Mouse (Mus musculus) erythroblast, embryonic 14.5 days (primary cell): Measurements from ENCODE around the gene L1td1. TPM values are rescaled to one million over a fixed set of nuclear protein-coding genes. Genes with fewer than 3 reads are reported as not detected.
"Not testable (repeated sequence)": the region's sequence is repeated elsewhere in the genome, so short reads cannot be mapped to it uniquely, and the experiment has no call there.

ENCODE experiments used
- H3K27me3 ChIP-seq: 2 replicates; pipeline ENCODE4 v1.6.1; 2012; ENCODE audit warnings: inconsistent platforms; ENCODE audit not compliant: control insufficient read depth
- H3K36me3 ChIP-seq: 2 replicates; pipeline ENCODE4 v1.6.1; 2012; ENCODE audit warnings: mild to moderate bottlenecking, inconsistent platforms; ENCODE audit not compliant: control insufficient read depth
- H3K4me1 ChIP-seq: 2 replicates; pipeline ENCODE4 v1.6.1; 2012; ENCODE audit warnings: inconsistent platforms; ENCODE audit not compliant: control insufficient read depth
- H3K4me3 ChIP-seq: replicated peaks from 2 replicates; pipeline ENCODE3; 2012; ENCODE audit warnings: moderate library complexity, mild to moderate bottlenecking, inconsistent platforms
- H3K9me3 ChIP-seq: 2 replicates; pipeline ENCODE4 v1.6.1; 2012; ENCODE audit warnings: low read length, inconsistent platforms, mixed read lengths; ENCODE audit not compliant: control insufficient read depth
- GATA1 ChIP-seq: IDR thresholded peaks from 2 replicates; pipeline ENCODE4 v1.6.1; 2012; ENCODE audit warnings: low read length, inconsistent platforms, mixed read lengths
- TAL1 ChIP-seq: IDR thresholded peaks from 3 replicates; pipeline ENCODE4 v1.6.1; 2012; ENCODE audit warnings: low read length, inconsistent platforms, mixed read lengths
- polyA plus RNA-seq: library from polyadenylated mRNA; stranded (reverse); fragments of >175 nt; gene quantifications from 2 replicates; pipeline ENCODE4 v1.2.3, GENCODE M21; 2012

L1td1 gene
- polyA plus RNA-seq, 1 experiment, result not detected

GRCm38 (mm10) chr4:98700156-98700555, 26.4 kb upstream of the L1td1 start:
- TF ChIP-seq GATA1 (no peak), TAL1 (no peak)
- no peaks in the 10 kb centered on the region for H3K27me3 ChIP-seq
- no peaks in the 10 kb centered on the region for H3K9me3 ChIP-seq
- no peaks in the 10 kb centered on the region for H3K4me1 ChIP-seq
- H3K36me3 ChIP-seq, result no peaks in the 10 kb centered on the region
- no peak overlapping the region for H3K4me3 ChIP-seq

DNA sequence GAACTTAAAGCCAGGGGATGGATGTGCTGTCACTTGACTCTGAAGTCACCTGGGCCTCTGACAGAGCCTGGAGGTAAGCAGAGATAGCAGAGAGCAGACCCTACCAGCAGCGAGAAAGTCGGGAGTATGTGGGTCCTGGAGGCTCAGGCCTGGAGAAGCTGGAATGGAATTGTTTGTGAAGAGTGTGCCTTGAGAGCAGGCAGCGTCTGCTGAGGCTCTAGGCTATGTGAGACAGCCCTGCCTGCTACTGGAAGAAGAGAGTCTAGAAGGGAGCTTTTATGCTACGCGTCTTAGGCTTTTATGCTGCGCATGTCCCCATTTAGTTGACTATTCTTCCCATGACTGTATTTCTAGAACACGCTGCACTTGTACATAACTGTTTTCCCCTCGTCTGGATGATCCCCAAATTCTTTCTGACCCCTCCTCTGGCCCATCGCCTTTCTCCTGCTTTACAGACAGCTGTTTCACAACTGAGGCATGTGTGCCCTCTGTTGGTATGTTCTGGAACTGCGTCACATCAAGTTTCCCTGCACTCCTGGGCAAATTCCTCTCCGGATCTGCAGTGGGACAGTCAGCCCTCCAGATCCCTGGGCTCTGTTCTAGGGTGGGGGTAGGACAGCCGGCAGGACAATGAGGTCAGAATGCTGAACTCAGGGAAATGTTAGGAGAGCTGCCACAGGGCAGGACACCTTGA, 24.2 kb upstream of the L1td1 start:
- H3K4me3 ChIP-seq, result no peak overlapping the region
- no peaks in the 10 kb centered on the region; the same call in 1 of the 2 replicates for H3K9me3 ChIP-seq
- no peaks in the 10 kb centered on the region for H3K4me1 ChIP-seq
- H3K36me3 ChIP-seq, result no peaks in the 10 kb centered on the region
- TF ChIP-seq TAL1 (no peak), GATA1 (no peak)
- no peaks in the 10 kb centered on the region for H3K27me3 ChIP-seq

- no peaks in the 10 kb centered on the region for H3K27me3 ChIP-seq
- no peaks in the 10 kb centered on the region for H3K4me1 ChIP-seq
- no peak overlapping the region for H3K4me3 ChIP-seq
- no peaks in the 10 kb centered on the region; the same call in 1 of the 2 replicates for H3K9me3 ChIP-seq
- no peaks in the 10 kb centered on the region for H3K36me3 ChIP-seq
- TF ChIP-seq TAL1 (no peak), GATA1 (no peak)
Observed at GRCm38 (mm10) chr4:98710891-98711290, 15.6 kb upstream of the L1td1 start.

- TF ChIP-seq GATA1 (no peak), TAL1 (no peak)
- Histone ChIP-seq H3K36me3 (no peaks in the 10 kb centered on the region), H3K4me3 (no peak overlapping the region)
Observed at GRCm38 (mm10) chr4:98717735-98718546, 8.6 kb upstream of the L1td1 start.

DNA sequence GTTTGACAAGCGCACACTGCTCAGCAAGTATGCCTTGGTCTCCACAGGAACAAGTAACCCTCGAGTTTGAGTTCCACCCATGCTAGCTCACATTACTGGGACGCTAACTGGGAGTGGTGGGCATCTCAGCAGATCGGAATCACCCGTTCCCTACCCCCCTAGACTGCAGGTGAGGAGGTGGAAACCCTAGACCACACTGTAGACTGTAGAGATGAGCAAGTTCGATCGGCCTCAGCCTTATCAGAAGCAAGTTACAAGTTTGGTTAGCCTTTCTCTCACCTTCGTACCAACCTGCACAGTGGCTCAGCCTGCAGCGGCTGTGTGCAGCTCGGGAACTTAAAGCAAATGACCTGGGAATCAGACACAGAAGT, 8.0 kb upstream of the L1td1 start:
- H3K9me3 ChIP-seq, result no peaks in the 10 kb centered on the region
- H3K36me3 ChIP-seq, result no peaks in the 10 kb centered on the region
- no peaks in the 10 kb centered on the region for H3K4me1 ChIP-seq
- no peak for TF ChIP-seq TAL1
- H3K4me3 ChIP-seq, result no peak overlapping the region
- H3K27me3 ChIP-seq, result no peaks in the 10 kb centered on the region

More at GRCm38 (mm10) chr4:98717735-98718546, 8.6 kb upstream of the L1td1 start:
- no peaks in the 10 kb centered on the region for H3K27me3 ChIP-seq
- no peaks in the 10 kb centered on the region for H3K4me1 ChIP-seq
- H3K9me3 ChIP-seq, result no peaks in the 10 kb centered on the region

GRCm38 (mm10) chr4:98722454-98722853, 4.1 kb upstream of the L1td1 start:
- H3K4me3 ChIP-seq, result no peak overlapping the region
- H3K36me3 ChIP-seq, result no peaks in the 10 kb centered on the region
- no peak for TF ChIP-seq TAL1
- H3K27me3 ChIP-seq, result peaks cover 15% of the 10 kb centered on the region
- H3K4me1 ChIP-seq, result no peaks in the 10 kb centered on the region
- H3K9me3 ChIP-seq, result no peaks in the 10 kb centered on the region

GRCm38 (mm10) chr4:98724682-98725081, 1.9 kb upstream of the L1td1 start:
- H3K4me1 ChIP-seq, H3K4me3 ChIP-seq, H3K9me3 ChIP-seq, H3K36me3 ChIP-seq: not testable (repeated sequence)
- H3K27me3 ChIP-seq, result peaks cover 32% of the 10 kb centered on the region

- TF ChIP-seq TAL1 (no peak), GATA1 (no peak)
- H3K4me3 ChIP-seq, result no peak overlapping the region
- H3K9me3 ChIP-seq, result no peaks in the 10 kb centered on the region
- peaks cover 32% of the 10 kb centered on the region for H3K27me3 ChIP-seq
- H3K36me3 ChIP-seq, result no peaks in the 10 kb centered on the region
- no peaks in the 10 kb centered on the region for H3K4me1 ChIP-seq
Observed at GRCm38 (mm10) chr4:98725439-98725838, 1.1 kb upstream of the L1td1 start.

GRCm38 (mm10) chr4:98727295-98727958, 893 bp downstream of the L1td1 start:
- TF ChIP-seq TAL1, result no peak
- no peak for TF ChIP-seq GATA1
- no peak overlapping the region for H3K4me3 ChIP-seq

More at GRCm38 (mm10) chr4:98727295-98727958, 893 bp downstream of the L1td1 start:
- no peaks in the 10 kb centered on the region for H3K4me1 ChIP-seq
- peaks cover 32% of the 10 kb centered on the region for H3K27me3 ChIP-seq
- H3K36me3 ChIP-seq, result no peaks in the 10 kb centered on the region
- H3K9me3 ChIP-seq, result no peaks in the 10 kb centered on the region
